Mouse (Mus musculus) testis, adult 2 months (tissue): ENCODE measurements at regions not wholly inside any gene's neighbourhood (a gene's known extent, or its start where the extent isn't known, plus 50 kb on each side); places are given as distances from the start of the nearest gene placed in this dataset.

ENCODE experiments used
- H3K27ac ChIP-seq: fragments of 200-500 bp; 2 replicates; pipeline ENCODE4 v1.5.1; 2012; ENCODE audit warnings: low read depth, low read length; ENCODE audit not compliant: control insufficient read depth, insufficient read depth
- H3K27me3 ChIP-seq: fragments of 200-500 bp; 2 replicates; pipeline ENCODE4 v1.6.1; 2012; ENCODE audit warnings: mild to moderate bottlenecking, low read length, moderate library complexity; ENCODE audit not compliant: control insufficient read depth, insufficient read depth
- H3K36me3 ChIP-seq: fragments of 200-500 bp; 2 replicates; pipeline ENCODE4 v1.6.1; 2012; ENCODE audit warnings: mild to moderate bottlenecking, low read length; ENCODE audit not compliant: control insufficient read depth, insufficient read depth
- H3K4me1 ChIP-seq: fragments of 200-500 bp; 2 replicates; pipeline ENCODE4 v1.6.1; 2012; ENCODE audit warnings: low read length; ENCODE audit not compliant: control insufficient read depth, insufficient read depth
- H3K4me3 ChIP-seq: fragments of 200-500 bp; 2 replicates; pipeline ENCODE4 v1.5.1; 2012; ENCODE audit warnings: low read depth, mild to moderate bottlenecking, low read length, moderate library complexity, mixed read lengths; ENCODE audit not compliant: control insufficient read depth
- CTCF ChIP-seq: fragments of 200-500 bp; IDR thresholded peaks from 2 replicates; pipeline ENCODE4 v1.5.1; 2012; ENCODE audit warnings: low read depth, mild to moderate bottlenecking, inconsistent platforms, low read length, moderate library complexity; ENCODE audit not compliant: control insufficient read depth, insufficient read depth, insufficient replicate concordance
- POLR2A ChIP-seq: fragments of 200-500 bp; IDR thresholded peaks from 2 replicates; pipeline ENCODE4 v1.6.1; 2012; ENCODE audit warnings: low read depth, mild to moderate bottlenecking, inconsistent platforms, low read length, moderate library complexity; ENCODE audit not compliant: control insufficient read depth

GRCm38 (mm10) chr16:73466296-73466695, 945.3 kb downstream of the Robo2 start:
- Histone ChIP-seq H3K4me3 (no peak overlapping the region), H3K27ac (no peak overlapping the region), H3K36me3 (no peaks in the 10 kb centered on the region), H3K27me3 (no peaks in the 10 kb centered on the region), H3K4me1 (no peaks in the 10 kb centered on the region)
- no peak for TF ChIP-seq POLR2A
- TF ChIP-seq CTCF: no peak

DNA sequence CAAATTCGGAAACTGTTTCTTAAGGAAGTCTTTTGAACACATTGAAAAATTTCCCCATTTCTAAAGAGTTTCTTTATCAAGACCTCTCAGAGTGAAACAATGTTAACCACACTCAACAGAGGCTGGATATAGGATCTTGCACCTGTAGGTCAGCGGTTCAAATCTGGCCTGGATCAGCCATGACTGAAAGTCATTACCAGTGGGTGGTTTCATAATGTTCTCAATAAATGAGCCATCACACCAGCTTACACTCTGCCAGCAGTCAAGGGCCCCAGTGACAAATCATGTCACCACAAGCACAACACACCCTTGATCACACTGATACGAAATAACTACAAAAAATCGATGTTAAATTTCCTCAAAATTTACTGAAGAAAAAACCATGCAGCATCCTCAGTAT, 949.1 kb downstream of the Robo2 start:
- H3K4me1 ChIP-seq: no peaks in the 10 kb centered on the region
- H3K4me3 ChIP-seq: no peak overlapping the region
- no peaks in the 10 kb centered on the region for H3K27me3 ChIP-seq
- H3K36me3 ChIP-seq: no peaks in the 10 kb centered on the region
- no peak for TF ChIP-seq CTCF
- no peak for TF ChIP-seq POLR2A
- H3K27ac ChIP-seq: no peak overlapping the region

DNA sequence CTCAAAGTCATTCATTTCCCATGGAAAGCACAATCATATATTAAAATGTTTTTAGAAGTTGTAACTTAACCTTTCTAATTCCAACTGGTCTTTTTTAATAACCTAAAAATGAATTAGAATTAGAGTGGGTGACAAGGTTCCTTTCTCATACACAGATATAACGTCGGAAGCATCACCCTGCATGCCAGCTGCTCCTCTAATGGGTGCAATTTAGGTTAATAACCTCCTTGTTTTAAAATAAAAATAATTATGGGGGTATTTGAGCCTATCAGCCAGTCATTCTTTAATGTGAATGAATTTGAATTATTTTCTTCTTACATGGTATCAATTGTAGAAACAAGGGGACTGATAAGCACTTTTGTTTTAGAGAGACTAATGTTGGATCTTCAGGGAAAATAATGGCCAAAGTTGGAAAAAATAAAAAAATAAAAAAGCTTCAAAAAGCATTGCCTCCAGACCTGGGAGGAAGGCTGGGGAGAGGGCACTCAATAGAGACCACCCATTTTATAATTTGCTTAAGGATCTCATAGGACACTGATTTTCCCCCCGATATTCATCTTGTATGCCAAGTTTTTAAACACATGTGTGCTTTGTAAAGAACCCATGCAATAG, 960.9 kb downstream of the Robo2 start:
- TF ChIP-seq POLR2A (no peak), CTCF (no peak)
- no peak overlapping the region for H3K4me3 ChIP-seq
- H3K27me3 ChIP-seq: no peaks in the 10 kb centered on the region
- no peaks in the 10 kb centered on the region for H3K36me3 ChIP-seq
- H3K4me1 ChIP-seq: no peaks in the 10 kb centered on the region
- no peak overlapping the region for H3K27ac ChIP-seq

GRCm38 (mm10) chr16:73449836-73450235, 961.8 kb downstream of the Robo2 start:
- TF ChIP-seq CTCF (no peak), POLR2A (no peak)
- Histone ChIP-seq H3K4me1 (no peaks in the 10 kb centered on the region), H3K4me3 (no peak overlapping the region), H3K27ac (no peak overlapping the region), H3K27me3 (no peaks in the 10 kb centered on the region), H3K36me3 (no peaks in the 10 kb centered on the region)

DNA sequence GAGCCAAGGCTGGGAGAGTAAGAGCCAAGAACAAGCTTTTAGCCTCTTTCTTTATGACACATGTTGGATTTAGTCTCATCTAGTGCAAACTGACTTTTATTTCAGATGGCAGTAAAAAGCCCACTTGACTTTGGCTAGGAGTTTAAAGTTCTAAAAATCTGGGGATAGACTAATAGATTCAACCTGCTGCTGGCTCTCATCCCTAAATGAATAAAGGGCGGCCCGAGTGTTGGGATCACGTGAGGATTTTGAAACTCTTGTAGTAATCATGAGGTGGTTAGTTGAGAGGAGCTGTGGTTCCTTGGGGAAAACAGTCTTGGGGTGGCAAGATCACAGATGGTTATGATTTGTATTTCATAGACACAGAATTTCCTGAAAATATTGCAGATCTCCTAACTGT, 975.9 kb downstream of the Robo2 start:
- H3K4me3 ChIP-seq: no peak overlapping the region
- H3K4me1 ChIP-seq: peaks cover 10% of the 10 kb centered on the region
- H3K27me3 ChIP-seq: no peaks in the 10 kb centered on the region
- no peak for TF ChIP-seq CTCF
- TF ChIP-seq POLR2A: no peak
- no peaks in the 10 kb centered on the region for H3K36me3 ChIP-seq
- H3K27ac ChIP-seq: no peak overlapping the region

GRCm38 (mm10) chr16:73424851-73425250, 986.8 kb downstream of the Robo2 start:
- no peak for TF ChIP-seq CTCF
- no peak for TF ChIP-seq POLR2A
- Histone ChIP-seq H3K4me1 (no peaks in the 10 kb centered on the region), H3K4me3 (no peak overlapping the region), H3K27ac (no peak overlapping the region), H3K27me3 (no peaks in the 10 kb centered on the region), H3K36me3 (no peaks in the 10 kb centered on the region)

- TF ChIP-seq CTCF (no peak), POLR2A (no peak)
- Histone ChIP-seq H3K27ac (no peak overlapping the region), H3K4me1 (no peaks in the 10 kb centered on the region), H3K4me3 (no peak overlapping the region), H3K36me3 (no peaks in the 10 kb centered on the region), H3K27me3 (no peaks in the 10 kb centered on the region)
These were observed 987.3 kb downstream of the Robo2 start for GRCm38 (mm10) chr16:73424311-73424710.

GRCm38 (mm10) chr16:73404509-73404908, 1007.1 kb downstream of the Robo2 start:
- H3K27ac ChIP-seq: no peak overlapping the region
- TF ChIP-seq POLR2A (no peak), CTCF (no peak)

More at GRCm38 (mm10) chr16:73404509-73404908, 1007.1 kb downstream of the Robo2 start:
- no peak overlapping the region for H3K4me3 ChIP-seq
- no peaks in the 10 kb centered on the region for H3K4me1 ChIP-seq
- H3K36me3 ChIP-seq: no peaks in the 10 kb centered on the region
- H3K27me3 ChIP-seq: no peaks in the 10 kb centered on the region
